ENCODE assay signal across 8 mouse cellular contexts in genomic region chrX:167208978-167209754, GRCm38 (mm10). TPM values are rescaled to one million over a fixed set of nuclear protein-coding genes. Genes with fewer than 3 reads are reported as not detected.
DNase-seq lines count a peak whose midpoint lies in the region.

TSS of gene Tmsb4x (minus strand) at chrX:167209315.

- WGBS in hindbrain, embryonic 10.5 days = 19% methylated on average over 39 of the region's 39 CpGs

- H3K27ac ChIP-seq in hindbrain, embryonic 10.5 days = peak within 1 kb of the TSS; percentile 90

- H3K36me3 ChIP-seq in hindbrain, embryonic 10.5 days = peaks cover 8% of the 10 kb centered on the region

- peaks cover 22% of the 10 kb centered on the region for H3K4me1 ChIP-seq in hindbrain, embryonic 10.5 days (replicated peaks)

- peaks cover 74% of the 10 kb centered on the region for H3K27me3 ChIP-seq in hindbrain, embryonic 10.5 days (ENCODE audit: insufficient read depth, poor library complexity, severe bottlenecking)

- no peaks in the 10 kb centered on the region for H3K9me3 ChIP-seq in hindbrain, embryonic 10.5 days

- DNase-seq in MN1 (ENCODE audit: low spot score) = peak; percentile 64
- peak; percentile 77 for DNase-seq in cerebellum, adult 9-11 months
- DNase-seq in frontal cortex, adult 2 months (ENCODE audit: extremely low spot score in 1 of 2, low spot score in 1 of 2) = peak; percentile 59 to 83
- peak; percentile 87 for DNase-seq in hindbrain, embryonic 10.5 days (ENCODE audit: low spot score)
- DNase-seq in layer of hippocampus, postnatal 14 days (ENCODE audit: low spot score in 2 of 2) = peak; percentile 79 to 85
- DNase-seq in lung, postnatal 10 days = peak; percentile 90
- DNase-seq in ovary, postnatal 14 days (ENCODE audit: low spot score) = peak; percentile 71
- peak; percentile 88 for DNase-seq in thymus, postnatal 14 days

- H3K4me3 ChIP-seq in hindbrain, embryonic 10.5 days = peak within 1 kb of the TSS; percentile 64

RNA-seq across cellular contexts. Expression of gene Tmsb4x, which starts in this region (rescaled TPM):
- polyA plus RNA-seq in frontal cortex, adult 2 months (2012; rRNA removed) = 2,019 and 2,186 TPM in 2 replicates
- polyA plus RNA-seq in hindbrain, embryonic 10.5 days (2016; fragmentation: Nextera tagmentation; extraction: Ambion mirVana) = 4,143 and 5,498 TPM in 2 replicates
- 1,000 to 10,000 TPM; 1,983 to 2,031 TPM for total RNA-seq in layer of hippocampus, postnatal 14 days (2021)

Comparison
In these comparisons a context has a peak if more than half of its experiments do, and no peak if none do; other contexts are left out.
1. Peak in every context shown above with its lines: DNase-seq, H3K4me3 ChIP-seq and H3K27ac ChIP-seq.